Mouse (Mus musculus): ENCODE results near the gene Stpg4.

- TF ChIP-seq CTCF (IDR thresholded peaks at IDR 0.05; ENCODE audit: insufficient read depth, low read depth, low read length) (no peak), POLR2A (IDR thresholded peaks at IDR 0.05; ENCODE audit: insufficient read depth, low read depth, low read length) (no peak)
Measured at GRCm38 (mm10) chr17:87433929-87434328, 6.4 kb upstream of the Stpg4 start.
